Mouse (Mus musculus): ENCODE data around the gene Gm45140. TPM values are rescaled to one million over a fixed set of nuclear protein-coding genes. Genes with fewer than 3 reads are reported as not detected.

Gm45140 gene
- polyA plus RNA-seq, 1 experiment from 2014 or later = 3.0 TPM

GRCm38 (mm10) chr6:87806857-87807256, 28.7 kb downstream of the Gm45140 start:
- H3K4me3 ChIP-seq (replicated peaks; ENCODE audit: low read depth, low read length) = no peak overlapping the region
- DNase-seq (ENCODE audit: low spot score) = no peak
- H3K4me2 ChIP-seq (ENCODE audit: low read length) = no peak overlapping the region
- TF ChIP-seq CTCF (IDR thresholded peaks at IDR 0.05; ENCODE audit: low read depth) = no peak
- H3K4me1 ChIP-seq (replicated peaks; ENCODE audit: insufficient read depth, low read length) = peaks cover 12% of the 10 kb centered on the region
- H3K9ac ChIP-seq (ENCODE audit: low read depth, low read length) = no peak overlapping the region
- H3K36me3 ChIP-seq (ENCODE audit: insufficient read depth, low read length) = 0 out of 2 replicates have a peak, but pooled peaks cover 2% of the 10 kb centered on the region
- 38% methylated on average over 2 of the region's 2 CpGs for WGBS
- no peaks in the 10 kb centered on the region for H3K27me3 ChIP-seq (ENCODE audit: insufficient read depth, low read length)
- no peaks in the 10 kb centered on the region for H3K9me3 ChIP-seq (replicated peaks; ENCODE audit: low read length)
- H3K27ac ChIP-seq = no peak overlapping the region
- no peak for ATAC-seq (replicated peaks; ENCODE audit: low FRiP score, low read depth)

- ATAC-seq (replicated peaks; ENCODE audit: low FRiP score, low read depth) (no peak), DNase-seq (ENCODE audit: low spot score) (peak; percentile 50)
- Histone ChIP-seq H3K27me3 (ENCODE audit: insufficient read depth, low read length) (no peaks in the 10 kb centered on the region), H3K36me3 (ENCODE audit: insufficient read depth, low read length) (0 out of 2 replicates have a peak, but pooled peaks cover 2% of the 10 kb centered on the region), H3K4me3 (replicated peaks; ENCODE audit: low read depth, low read length) (no peak overlapping the region), H3K9me3 (replicated peaks; ENCODE audit: low read length) (no peaks in the 10 kb centered on the region), H3K4me1 (replicated peaks; ENCODE audit: insufficient read depth, low read length) (peaks cover 12% of the 10 kb centered on the region), H3K9ac (ENCODE audit: low read depth, low read length) (no peak overlapping the region), H3K4me2 (ENCODE audit: low read length) (no peak overlapping the region), H3K27ac (no peak overlapping the region)
- TF ChIP-seq CTCF (IDR thresholded peaks at IDR 0.05; ENCODE audit: low read depth) = peak; percentile 17; the same call in 1 of the 2 replicates
- 51% methylated on average over 2 of the region's 2 CpGs for WGBS
Measured at GRCm38 (mm10) chr6:87806028-87806427, 29.6 kb downstream of the Gm45140 start.

GRCm38 (mm10) chr6:87805448-87805847, 30.1 kb downstream of the Gm45140 start:
- Histone ChIP-seq H3K9ac (ENCODE audit: low read depth, low read length) (no peak overlapping the region), H3K4me3 (replicated peaks; ENCODE audit: low read depth, low read length) (no peak overlapping the region), H3K4me1 (replicated peaks; ENCODE audit: insufficient read depth, low read length) (peaks cover 11% of the 10 kb centered on the region), H3K27ac (no peak overlapping the region), H3K4me2 (ENCODE audit: low read length) (no peak overlapping the region), H3K9me3 (replicated peaks; ENCODE audit: low read length) (no peaks in the 10 kb centered on the region), H3K27me3 (ENCODE audit: insufficient read depth, low read length) (no peaks in the 10 kb centered on the region), H3K36me3 (ENCODE audit: insufficient read depth, low read length) (0 out of 2 replicates have a peak, but pooled peaks cover 2% of the 10 kb centered on the region)
- ATAC-seq (replicated peaks; ENCODE audit: low FRiP score, low read depth) (no peak), DNase-seq (ENCODE audit: low spot score) (no peak)
- 89% methylated on average over 7 of the region's 7 CpGs for WGBS
- TF ChIP-seq CTCF (IDR thresholded peaks at IDR 0.05; ENCODE audit: low read depth) = no peak

GRCm38 (mm10) chr6:87804886-87805285, 30.7 kb downstream of the Gm45140 start:
- no peak overlapping the region for H3K4me2 ChIP-seq (ENCODE audit: low read length)
- no peak overlapping the region for H3K27ac ChIP-seq
- 57% methylated on average over 7 of the region's 7 CpGs for WGBS
- DNase-seq (ENCODE audit: low spot score) (no peak), ATAC-seq (replicated peaks; ENCODE audit: low FRiP score, low read depth) (no peak)
- H3K9ac ChIP-seq (ENCODE audit: low read depth, low read length) = no peak overlapping the region
- peaks cover 5% of the 10 kb centered on the region for H3K4me1 ChIP-seq (replicated peaks; ENCODE audit: insufficient read depth, low read length)
- 0 out of 2 replicates have a peak, but pooled peaks cover 2% of the 10 kb centered on the region for H3K36me3 ChIP-seq (ENCODE audit: insufficient read depth, low read length)
- H3K27me3 ChIP-seq (ENCODE audit: insufficient read depth, low read length) = no peaks in the 10 kb centered on the region
- no peaks in the 10 kb centered on the region for H3K9me3 ChIP-seq (replicated peaks; ENCODE audit: low read length)
- no peak overlapping the region for H3K4me3 ChIP-seq (replicated peaks; ENCODE audit: low read depth, low read length)
- no peak for TF ChIP-seq CTCF (IDR thresholded peaks at IDR 0.05; ENCODE audit: low read depth)

- ATAC-seq (replicated peaks; ENCODE audit: low FRiP score, low read depth) (no peak), DNase-seq (ENCODE audit: low spot score) (no peak)
- no peak overlapping the region for H3K4me2 ChIP-seq (ENCODE audit: low read length)
- no peak overlapping the region for H3K4me3 ChIP-seq (replicated peaks; ENCODE audit: low read depth, low read length)
- no peak for TF ChIP-seq CTCF (IDR thresholded peaks at IDR 0.05; ENCODE audit: low read depth)
- H3K36me3 ChIP-seq (ENCODE audit: insufficient read depth, low read length) = no peaks in the 10 kb centered on the region
- no peaks in the 10 kb centered on the region; the same call in 1 of the 2 replicates for H3K4me1 ChIP-seq (replicated peaks; ENCODE audit: insufficient read depth, low read length)
- H3K27ac ChIP-seq = no peak overlapping the region
- no peaks in the 10 kb centered on the region for H3K27me3 ChIP-seq (ENCODE audit: insufficient read depth, low read length)
- no peaks in the 10 kb centered on the region for H3K9me3 ChIP-seq (replicated peaks; ENCODE audit: low read length)
- no peak overlapping the region for H3K9ac ChIP-seq (ENCODE audit: low read depth, low read length)
- 70% methylated on average over 1 of the region's 1 CpGs for WGBS
Measured at GRCm38 (mm10) chr6:87804036-87804435, 31.6 kb downstream of the Gm45140 start.

GRCm38 (mm10) chr6:87802462-87802861, 33.1 kb downstream of the Gm45140 start:
- no peak overlapping the region for H3K4me2 ChIP-seq (ENCODE audit: low read length)
- no peaks in the 10 kb centered on the region for H3K36me3 ChIP-seq (ENCODE audit: insufficient read depth, low read length)
- H3K9ac ChIP-seq (ENCODE audit: low read depth, low read length) = no peak overlapping the region
- no peak for TF ChIP-seq CTCF (IDR thresholded peaks at IDR 0.05; ENCODE audit: low read depth)
- H3K27ac ChIP-seq = no peak overlapping the region
- 0 out of 2 replicates have a peak, but pooled peaks cover 2% of the 10 kb centered on the region for H3K4me1 ChIP-seq (replicated peaks; ENCODE audit: insufficient read depth, low read length)
- H3K4me3 ChIP-seq (replicated peaks; ENCODE audit: low read depth, low read length) = no peak overlapping the region
- ATAC-seq (replicated peaks; ENCODE audit: low FRiP score, low read depth) (no peak), DNase-seq (ENCODE audit: low spot score) (no peak)
- H3K9me3 ChIP-seq (replicated peaks; ENCODE audit: low read length) = no peaks in the 10 kb centered on the region
- H3K27me3 ChIP-seq (ENCODE audit: insufficient read depth, low read length) = no peaks in the 10 kb centered on the region
- WGBS = 82% methylated on average over 7 of the region's 7 CpGs

GRCm38 (mm10) chr6:87799576-87799975, 36.0 kb downstream of the Gm45140 start:
- ATAC-seq (replicated peaks; ENCODE audit: low FRiP score, low read depth) (no peak), DNase-seq (ENCODE audit: low spot score) (no peak)
- 93% methylated on average over 6 of the region's 6 CpGs for WGBS
- no peaks in the 10 kb centered on the region for H3K36me3 ChIP-seq (ENCODE audit: insufficient read depth, low read length)
- H3K4me2 ChIP-seq (ENCODE audit: low read length) = no peak overlapping the region
- H3K4me1 ChIP-seq (replicated peaks; ENCODE audit: insufficient read depth, low read length) = 0 out of 2 replicates have a peak, but pooled peaks cover 3% of the 10 kb centered on the region
- H3K4me3 ChIP-seq (replicated peaks; ENCODE audit: low read depth, low read length) = no peak overlapping the region
- H3K27ac ChIP-seq = no peak overlapping the region
- TF ChIP-seq CTCF (IDR thresholded peaks at IDR 0.05; ENCODE audit: low read depth) = no peak
- H3K9ac ChIP-seq (ENCODE audit: low read depth, low read length) = no peak overlapping the region
- H3K27me3 ChIP-seq (ENCODE audit: insufficient read depth, low read length) = no peaks in the 10 kb centered on the region
- H3K9me3 ChIP-seq (replicated peaks; ENCODE audit: low read length) = no peaks in the 10 kb centered on the region
